Mouse (Mus musculus) erythroblast, embryonic 14.5 days (primary cell): ENCODE results near the gene Cadm4.

Experiments
- GATA1 ChIP-seq: IDR thresholded peaks from 2 replicates; pipeline ENCODE4 v1.6.1; 2012; ENCODE audit warnings: low read length, inconsistent platforms, mixed read lengths
- TAL1 ChIP-seq: IDR thresholded peaks from 3 replicates; pipeline ENCODE4 v1.6.1; 2012; ENCODE audit warnings: low read length, inconsistent platforms, mixed read lengths

GRCm38 (mm10) chr7:24476856-24477255 is 5.0 kb upstream of the Cadm4 start:
- no peak for TF ChIP-seq GATA1
- no peak for TF ChIP-seq TAL1
